Mouse (Mus musculus) ovary, postnatal 14 days (tissue): ENCODE measurements around the gene Rad54l.
A peak's percentile ranks its signal among the peaks of the same experiment; 100 is the strongest.

Experiments
- DNase-seq: peaks from one replicate; pipeline ENCODE4 v3.0.0; 2022; ENCODE audit warnings: low spot score

Gene Rad54l

GRCm38 (mm10) chr4:116123602-116124519 lies at the start of gene Rad54l, which contains the start of gene Pomgnt1:
TSS of gene Rad54l (minus strand) at chr4:116123690.
TSS of gene Pomgnt1 (plus strand) at chr4:116123840.
- DNase-seq = peak; percentile 62

DNA sequence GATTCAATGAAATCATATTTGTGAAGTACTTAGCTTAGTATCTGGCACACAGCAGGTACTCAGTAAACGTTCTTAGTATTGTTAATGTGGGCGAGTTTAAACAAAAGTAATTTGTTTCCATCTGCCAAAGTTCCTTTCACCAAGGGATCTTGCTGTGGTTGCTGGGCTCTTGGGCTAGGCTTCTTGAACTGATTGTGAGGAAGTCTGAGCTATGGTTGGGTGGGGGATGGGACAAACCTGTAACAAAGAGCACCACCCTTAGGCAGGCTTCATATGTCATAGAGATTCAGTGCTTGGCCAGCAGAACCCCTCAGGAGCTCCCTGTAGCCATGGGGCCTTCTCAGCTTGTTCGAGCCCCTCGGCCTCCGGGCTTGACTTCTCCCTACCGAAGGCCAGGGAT lies 49.6 kb upstream of the Rad54l start, which contains the start of the genes 1700042G07Rik and Gm49337:
TSS of gene 1700042G07Rik (plus strand) at position 301 of the 400 bp plus-strand sequence.
TSS of gene Gm49337 (plus strand) at position 313 of the 400 bp plus-strand sequence.
- DNase-seq = no peak

DNA sequence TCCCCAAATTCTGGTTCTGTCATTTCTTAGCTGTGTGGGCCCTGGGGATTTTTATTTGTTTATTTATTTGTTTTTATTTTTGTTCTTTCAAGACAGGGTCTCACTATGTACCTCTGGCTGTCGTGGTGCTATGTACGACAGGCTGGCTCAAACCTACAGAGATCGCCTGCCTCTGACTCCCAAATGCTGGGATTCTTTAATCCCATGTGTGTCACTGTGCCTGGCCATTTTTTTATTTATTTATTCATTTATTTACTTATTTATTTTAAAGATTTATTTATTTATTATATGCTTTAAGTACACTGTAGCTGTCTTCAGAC lies 45.8 kb upstream of the Rad54l start:
- DNase-seq = no peak

GRCm38 (mm10) chr4:116168617-116169352 lies 45.3 kb upstream of the Rad54l start:
- peak; percentile 63 for DNase-seq

- no peak for DNase-seq
These were observed 43.9 kb upstream of the Rad54l start, which contains the start of gene Tspan1 for GRCm38 (mm10) chr4:116167404-116167803. TSS of gene Tspan1 (minus strand) at chr4:116167601.

- DNase-seq = no peak
These were observed 42.4 kb upstream of the Rad54l start for GRCm38 (mm10) chr4:116165708-116166407.

GRCm38 (mm10) chr4:116164759-116165554 lies 41.5 kb upstream of the Rad54l start:
- no peak for DNase-seq

GRCm38 (mm10) chr4:116162142-116162541 lies 38.7 kb upstream of the Rad54l start:
- no peak for DNase-seq

- no peak for DNase-seq
These were observed 37.3 kb upstream of the Rad54l start for GRCm38 (mm10) chr4:116160769-116161168.

DNA sequence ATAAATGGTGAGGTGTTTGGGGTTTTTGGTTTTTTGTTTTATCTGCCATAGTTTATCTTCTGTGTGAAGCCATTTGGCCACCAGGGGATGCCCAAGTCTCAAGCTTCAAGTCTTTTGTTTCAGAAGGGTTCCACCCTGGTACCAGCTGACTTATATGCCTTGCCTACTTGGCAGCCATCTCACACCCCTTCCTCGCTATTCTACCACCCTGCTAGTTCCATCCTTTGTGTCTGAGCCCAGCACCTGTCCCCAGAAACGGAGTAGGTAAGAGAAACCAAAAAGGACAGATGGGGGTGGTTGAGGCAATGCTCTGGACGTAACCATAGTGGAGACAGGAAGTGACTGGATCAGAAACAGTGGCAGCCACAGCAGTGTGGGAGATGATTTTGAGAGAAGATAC lies 36.4 kb upstream of the Rad54l start:
- DNase-seq = no peak

GRCm38 (mm10) chr4:116157882-116158281 lies 34.4 kb upstream of the Rad54l start:
- no peak for DNase-seq

- DNase-seq = no peak
These were observed 29.2 kb upstream of the Rad54l start for GRCm38 (mm10) chr4:116152702-116153101.

DNA sequence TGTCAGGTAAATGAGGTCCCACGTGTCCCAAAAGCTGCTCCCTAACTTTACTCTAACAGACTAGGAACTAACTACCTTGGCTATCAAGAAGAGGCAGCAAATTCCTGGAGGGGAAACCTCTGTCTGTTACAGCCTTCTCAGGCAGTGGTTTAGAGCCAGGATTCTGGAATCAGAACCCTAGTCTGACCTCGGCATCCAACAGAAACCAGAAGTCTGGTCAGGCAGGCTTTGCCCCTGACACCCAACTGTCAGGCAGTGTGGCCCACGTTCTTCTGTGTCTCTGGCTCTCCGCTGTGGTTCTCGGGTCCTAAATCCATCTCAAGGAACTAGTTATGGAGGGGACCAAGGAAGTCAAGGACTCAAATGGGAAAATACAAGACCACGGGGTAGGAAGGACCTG lies 27.7 kb upstream of the Rad54l start, which contains the start of gene Lurap1:
TSS of gene Lurap1 (minus strand) at position 101 of the 400 bp plus-strand sequence.
- no peak for DNase-seq

DNA sequence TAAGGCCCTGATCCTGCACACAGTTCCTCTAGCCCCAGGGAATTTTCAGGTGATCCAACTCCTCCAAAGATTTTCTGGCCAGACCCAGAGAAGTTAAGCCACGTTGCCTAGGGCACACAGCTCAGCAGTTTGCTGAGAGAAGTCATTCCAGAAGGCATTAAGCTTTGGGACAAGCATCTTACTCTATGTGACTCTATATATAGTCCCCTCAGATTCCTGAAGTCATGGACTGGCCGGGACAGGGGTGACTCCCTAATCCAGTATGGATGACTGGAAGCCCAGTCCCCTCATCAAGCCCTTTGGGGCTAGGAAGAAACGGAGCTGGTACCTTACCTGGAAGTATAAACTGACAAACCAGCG lies 27.4 kb upstream of the Rad54l start:
- DNase-seq = no peak

DNA sequence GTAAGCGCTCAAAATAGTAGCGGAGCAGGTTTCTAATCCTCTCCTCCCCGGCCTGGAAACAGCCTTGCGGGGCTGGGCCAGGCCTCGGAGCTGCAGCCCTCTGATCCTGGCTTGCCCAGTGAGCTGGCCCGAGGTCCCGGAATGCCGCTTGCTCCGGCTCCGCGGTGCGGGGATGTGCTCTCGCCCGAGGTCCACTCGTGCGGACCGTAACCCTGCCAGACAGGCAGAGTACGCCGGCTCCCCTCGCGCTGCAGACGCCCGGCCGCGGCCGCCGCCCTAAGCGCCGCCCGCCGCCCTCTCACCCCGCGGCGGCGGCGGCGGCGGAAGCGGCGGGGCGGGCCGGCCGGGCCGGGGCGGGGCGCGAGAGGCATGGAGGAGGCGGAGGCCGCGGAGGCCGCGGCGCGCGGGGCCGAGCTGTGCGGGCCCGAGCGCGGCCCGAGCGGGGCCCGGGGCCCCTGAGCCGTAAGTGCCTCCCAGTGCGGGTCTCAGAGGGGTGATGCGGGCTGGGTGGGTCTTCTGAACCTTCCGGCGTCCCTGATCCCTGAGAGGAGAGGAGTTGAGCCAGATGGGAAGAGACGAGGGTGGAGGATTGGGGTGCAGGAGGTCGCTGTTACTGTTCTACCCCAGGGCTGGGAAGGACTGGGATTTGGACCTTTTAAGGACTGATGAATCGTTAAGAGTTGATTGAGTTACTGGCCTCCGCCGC lies 26.8 kb upstream of the Rad54l start:
- DNase-seq = peak; percentile 53

- DNase-seq = no peak
These were observed 26.3 kb upstream of the Rad54l start for GRCm38 (mm10) chr4:116149812-116150155.

- peak; percentile 67 for DNase-seq
These were observed 20.6 kb upstream of the Rad54l start for GRCm38 (mm10) chr4:116143891-116144717.

DNA sequence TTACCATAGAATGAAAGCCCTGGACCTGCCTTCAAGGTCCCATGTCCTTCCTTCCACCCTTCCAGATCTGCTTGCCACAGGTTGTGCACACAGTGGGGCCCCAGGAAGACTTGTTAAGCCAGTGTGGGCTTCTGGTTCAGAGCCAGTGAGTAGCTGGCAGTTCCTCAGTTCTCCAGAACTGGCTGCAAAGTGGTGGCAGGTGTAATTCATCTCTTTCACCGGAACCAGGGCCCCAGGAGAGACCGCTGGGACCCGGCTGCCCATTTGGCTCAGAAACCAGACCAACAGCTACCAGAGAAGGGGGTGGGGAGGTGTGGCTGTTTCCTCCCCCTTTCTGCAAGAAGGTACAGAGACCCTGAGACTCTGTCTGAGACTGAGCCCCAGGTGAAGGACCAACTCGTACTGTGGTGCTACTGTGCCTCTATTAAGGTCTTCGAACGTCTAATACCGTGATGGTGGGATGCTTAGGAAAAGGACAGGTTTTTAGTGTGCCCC lies 19.9 kb upstream of the Rad54l start:
- DNase-seq = no peak

DNA sequence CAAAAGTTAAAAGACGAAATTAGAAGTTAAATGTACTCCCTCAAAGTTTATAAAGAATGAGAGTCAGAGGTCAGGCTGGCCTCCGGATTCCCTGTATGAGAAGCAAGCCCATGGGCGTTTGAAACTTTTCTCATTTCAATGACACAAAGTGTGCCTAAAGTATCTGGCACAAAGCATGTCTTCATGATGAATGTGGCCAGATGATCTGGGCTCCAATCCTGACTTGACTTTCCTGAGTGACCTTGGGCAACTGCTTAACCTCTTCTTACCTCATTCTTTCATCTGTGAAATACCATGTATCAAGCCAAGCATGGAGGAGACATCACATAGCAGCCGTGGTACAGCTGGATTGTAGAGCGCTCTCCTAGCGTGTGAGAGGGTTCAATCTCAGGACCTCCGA lies 18.8 kb upstream of the Rad54l start:
- no peak for DNase-seq

- DNase-seq = no peak
These were observed 18.2 kb upstream of the Rad54l start for GRCm38 (mm10) chr4:116141736-116142135.
